Mouse (Mus musculus) left cerebral cortex, adult 11 months (tissue): ENCODE data around the gene Flnc.
A peak's percentile ranks its signal among the peaks of the same experiment; 100 is the strongest.
"Not testable (repeated sequence)": the region's sequence is repeated elsewhere in the genome, so short reads cannot be mapped to it uniquely, and the experiment has no call there.

Experiments
- DNase-seq: peaks from one replicate; pipeline ENCODE4 v3.0.0; 2022; ENCODE audit warnings: low spot score

Gene Flnc

GRCm38 (mm10) chr6:29433038-29433803 lies at the start of gene Flnc:
Flnc (plus strand) TSS chr6:29433256.
- DNase-seq, result no peak

DNA sequence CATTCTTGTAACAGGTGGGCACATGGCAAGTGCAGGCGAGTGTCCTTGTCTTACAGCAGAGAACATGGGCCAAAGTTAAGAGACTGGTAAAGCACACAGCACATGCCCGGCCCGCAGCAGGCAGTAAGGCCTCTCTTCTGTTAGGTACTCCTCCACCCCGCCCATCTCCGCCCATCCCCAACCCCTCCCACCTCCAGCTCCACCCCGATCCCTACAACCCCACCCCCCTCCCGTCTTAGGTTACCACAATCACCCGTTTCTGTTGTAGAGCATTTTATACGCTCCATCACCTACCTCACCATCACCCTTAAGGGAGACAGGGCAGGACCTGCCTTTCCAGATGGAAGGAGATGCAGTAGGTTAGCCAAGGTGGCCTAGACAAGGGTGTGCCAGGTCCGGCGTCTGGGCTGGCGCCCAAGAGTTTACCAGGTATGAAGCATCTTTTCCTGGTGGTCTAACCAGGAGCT lies 45.0 kb upstream of the Flnc start, which contains the start of gene Opn1sw:
Opn1sw (minus strand) TSS at position 417 of the 467 bp plus-strand sequence.
- no peak for DNase-seq

DNA sequence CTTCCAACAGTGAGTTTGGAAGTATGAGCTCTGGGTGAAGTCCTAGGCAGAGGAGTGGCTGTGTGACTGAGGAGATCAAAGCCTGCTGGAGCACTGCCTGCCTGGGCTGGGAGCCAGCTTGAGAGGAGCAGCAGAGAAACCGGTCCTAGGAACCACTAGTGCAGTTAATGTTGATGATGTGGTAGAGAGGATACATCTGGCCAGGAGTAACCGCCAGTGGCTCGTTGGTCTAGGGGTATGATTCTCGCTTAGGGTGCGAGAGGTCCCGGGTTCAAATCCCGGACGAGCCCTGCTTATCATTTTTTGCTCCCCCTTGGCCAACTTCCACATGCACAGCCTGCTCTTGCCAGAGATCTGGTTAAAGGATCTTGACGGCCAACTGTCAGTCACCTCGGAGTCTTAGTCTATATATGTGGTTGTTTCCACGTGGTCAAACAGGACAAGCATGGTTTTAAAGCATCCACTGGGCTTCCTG lies 44.4 kb upstream of the Flnc start:
- DNase-seq, result peak; percentile 48

GRCm38 (mm10) chr6:29389425-29389824 lies 43.6 kb upstream of the Flnc start:
- no peak for DNase-seq

DNA sequence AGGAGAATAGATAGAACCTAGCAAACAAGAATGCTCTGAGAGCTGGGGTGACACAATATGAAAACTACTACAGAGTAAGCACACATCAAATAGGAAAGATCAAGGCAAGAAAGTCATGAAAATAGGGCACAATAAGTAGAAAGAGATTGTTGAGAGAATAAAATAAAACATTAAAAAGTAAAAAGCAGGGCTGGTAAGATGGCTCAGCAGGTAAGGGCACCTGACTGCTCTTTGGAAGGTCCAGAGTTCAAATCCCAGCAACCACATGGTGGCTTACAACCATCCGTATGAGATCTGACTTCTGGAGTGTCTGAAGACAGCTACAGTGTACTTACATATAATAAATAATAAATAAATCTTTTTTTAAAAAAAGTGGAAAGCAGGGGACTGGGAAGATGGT lies 42.6 kb upstream of the Flnc start:
- not testable (repeated sequence) for DNase-seq

- DNase-seq, result not testable (repeated sequence)
Measured at GRCm38 (mm10) chr6:29391241-29391640, 41.8 kb upstream of the Flnc start.

- no peak for DNase-seq
Measured at GRCm38 (mm10) chr6:29391802-29392201, 41.3 kb upstream of the Flnc start.

DNA sequence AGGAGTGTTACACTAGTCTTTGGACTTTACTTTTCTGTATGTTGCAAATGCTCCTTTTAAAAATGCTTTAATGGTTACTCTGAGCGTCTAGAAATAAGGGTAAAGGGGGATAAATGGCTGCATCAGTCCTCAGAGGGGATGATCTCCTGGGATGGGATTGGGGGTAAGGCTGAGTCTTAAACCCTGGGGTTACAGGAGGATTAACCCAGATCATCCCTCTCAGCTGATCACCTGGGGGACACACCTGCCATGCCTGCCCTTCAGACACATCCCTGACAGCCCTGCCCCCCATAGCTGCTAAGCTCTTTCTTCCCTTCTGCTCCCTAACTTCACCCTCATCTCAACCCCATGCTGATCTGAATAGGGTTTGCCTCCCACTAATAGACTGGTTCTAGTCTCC lies 38.8 kb upstream of the Flnc start:
- DNase-seq, result no peak

GRCm38 (mm10) chr6:29395910-29396713 lies 36.9 kb upstream of the Flnc start, which contains the start of gene Ccdc136:
Ccdc136 (plus strand) TSS chr6:29396309.
- peak; percentile 75 for DNase-seq

DNA sequence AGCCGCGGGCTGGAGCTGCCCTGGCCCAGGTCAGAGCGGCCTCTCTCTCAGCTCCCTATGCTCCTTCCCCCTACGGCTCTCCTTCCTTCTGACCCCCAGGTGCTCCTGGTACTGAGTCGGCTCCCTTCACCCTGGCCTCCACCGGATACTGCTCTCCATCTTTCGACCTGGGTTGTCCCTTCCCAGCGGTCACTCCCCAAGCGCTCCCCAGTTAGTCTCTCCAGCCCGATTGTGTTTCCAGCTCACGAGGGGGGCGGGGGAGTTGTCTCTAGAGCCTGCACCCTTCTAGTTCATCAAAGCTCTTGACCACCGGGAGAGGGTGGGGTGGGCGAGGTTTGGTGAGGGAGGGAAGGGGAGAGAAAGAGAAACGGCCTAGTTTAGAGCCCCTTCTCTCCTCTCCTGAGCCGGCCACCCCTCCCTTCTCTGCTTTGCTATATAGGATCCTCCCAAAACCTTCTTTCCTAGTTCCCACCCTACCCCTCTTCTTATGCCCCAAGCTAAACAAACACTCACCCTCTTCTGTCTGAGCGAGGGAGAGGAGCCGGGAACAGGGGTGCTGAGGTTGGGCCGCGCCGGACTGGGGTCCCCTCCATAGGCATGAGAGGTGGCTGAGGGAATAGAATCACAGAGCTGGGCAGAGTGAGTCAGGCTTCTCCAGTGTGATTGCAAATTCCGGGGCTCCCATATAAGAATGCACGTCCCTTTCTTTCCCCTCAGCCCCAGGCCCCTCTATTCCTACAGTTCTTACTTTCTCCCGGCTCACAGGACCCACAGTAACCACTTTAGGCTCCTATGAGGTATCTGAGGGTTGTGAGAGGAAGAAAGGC lies 36.1 kb upstream of the Flnc start:
- no peak for DNase-seq

DNA sequence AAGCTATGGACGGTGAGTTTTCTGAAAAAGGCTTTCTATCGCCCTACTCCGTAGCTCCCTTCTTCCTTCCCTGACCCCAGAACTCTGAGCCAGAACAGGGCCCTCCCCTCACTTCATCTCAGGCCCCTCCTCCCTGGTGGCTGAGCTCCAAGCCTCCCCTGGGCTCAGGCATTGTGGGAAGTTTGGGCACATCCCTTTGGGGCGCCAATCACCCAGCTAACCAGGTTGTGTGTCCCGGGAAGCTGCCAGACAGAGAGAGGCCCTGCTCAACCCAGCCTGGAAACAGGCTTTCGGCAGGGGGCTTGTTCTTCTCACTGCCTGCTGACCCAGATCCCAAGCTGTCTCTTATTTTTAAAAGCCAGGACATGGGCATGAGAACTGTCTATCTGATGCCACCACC lies 35.5 kb upstream of the Flnc start:
- DNase-seq, result no peak

- DNase-seq, result no peak
Measured at GRCm38 (mm10) chr6:29399851-29400250, 33.2 kb upstream of the Flnc start.

- DNase-seq, result no peak
Measured at GRCm38 (mm10) chr6:29402693-29403342, 30.2 kb upstream of the Flnc start.

GRCm38 (mm10) chr6:29406412-29406811 lies 26.6 kb upstream of the Flnc start:
- no peak for DNase-seq

DNA sequence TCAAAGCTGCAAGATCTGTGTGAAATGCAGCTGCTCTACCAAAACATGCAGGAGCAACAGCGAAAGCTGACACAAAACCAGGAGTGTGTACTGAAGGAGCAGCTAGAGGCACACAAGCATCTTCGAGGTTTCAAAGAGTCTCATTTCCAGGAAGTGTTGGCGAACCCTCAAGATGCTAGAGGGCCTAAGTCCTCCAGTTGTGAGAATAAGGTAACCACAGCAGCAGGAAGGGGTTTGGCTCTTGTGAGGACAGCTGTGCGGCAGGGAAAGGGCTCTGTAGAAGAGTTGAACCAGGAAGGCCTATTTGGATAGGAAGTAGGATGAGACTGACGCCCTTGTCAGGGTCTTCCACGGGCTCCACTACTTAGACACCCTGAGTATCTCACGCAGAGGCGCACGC lies 17.6 kb upstream of the Flnc start:
- no peak for DNase-seq

DNA sequence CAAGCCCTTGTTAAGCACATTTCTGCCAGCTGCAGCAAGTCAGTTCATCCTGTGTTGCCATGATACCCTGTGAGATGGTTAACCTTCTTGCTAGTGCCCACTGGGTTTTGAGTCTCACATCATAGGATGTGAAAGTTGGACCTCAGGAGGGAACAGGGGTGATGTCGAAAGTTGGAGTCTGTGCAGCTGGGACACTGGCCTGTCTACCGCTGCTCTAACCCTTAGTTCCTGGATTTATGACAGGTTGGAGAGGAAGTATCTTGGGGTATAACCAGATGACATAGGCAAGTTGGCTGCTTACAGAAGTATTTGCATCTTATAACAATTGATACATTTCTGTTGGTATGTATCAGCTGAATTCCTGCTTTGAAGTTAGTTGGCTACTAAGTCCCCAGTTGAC lies 12.5 kb upstream of the Flnc start:
- DNase-seq, result no peak

GRCm38 (mm10) chr6:29425118-29425517 lies 7.9 kb upstream of the Flnc start:
- DNase-seq, result no peak

DNA sequence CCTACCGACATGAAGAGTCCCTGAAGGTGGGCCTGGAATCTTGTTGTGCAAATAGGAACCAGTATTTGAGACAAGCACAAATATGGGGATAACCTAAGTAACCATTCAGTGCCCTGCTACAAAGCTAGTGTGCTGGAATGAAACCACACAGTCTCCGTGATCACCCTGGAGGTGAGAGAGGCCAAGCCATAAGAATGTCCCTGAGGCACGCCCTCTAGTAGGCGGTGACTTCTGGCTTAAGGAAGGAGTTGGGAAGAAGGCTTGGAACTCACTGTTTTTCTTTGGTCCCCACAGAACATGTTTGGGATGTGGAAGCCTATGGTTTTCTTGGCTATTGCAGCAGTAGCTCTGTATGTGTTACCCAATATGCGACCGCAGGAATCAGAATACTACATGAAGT lies 6.7 kb upstream of the Flnc start:
- DNase-seq, result no peak

GRCm38 (mm10) chr6:29428171-29428570 lies 4.9 kb upstream of the Flnc start:
- no peak for DNase-seq

DNA sequence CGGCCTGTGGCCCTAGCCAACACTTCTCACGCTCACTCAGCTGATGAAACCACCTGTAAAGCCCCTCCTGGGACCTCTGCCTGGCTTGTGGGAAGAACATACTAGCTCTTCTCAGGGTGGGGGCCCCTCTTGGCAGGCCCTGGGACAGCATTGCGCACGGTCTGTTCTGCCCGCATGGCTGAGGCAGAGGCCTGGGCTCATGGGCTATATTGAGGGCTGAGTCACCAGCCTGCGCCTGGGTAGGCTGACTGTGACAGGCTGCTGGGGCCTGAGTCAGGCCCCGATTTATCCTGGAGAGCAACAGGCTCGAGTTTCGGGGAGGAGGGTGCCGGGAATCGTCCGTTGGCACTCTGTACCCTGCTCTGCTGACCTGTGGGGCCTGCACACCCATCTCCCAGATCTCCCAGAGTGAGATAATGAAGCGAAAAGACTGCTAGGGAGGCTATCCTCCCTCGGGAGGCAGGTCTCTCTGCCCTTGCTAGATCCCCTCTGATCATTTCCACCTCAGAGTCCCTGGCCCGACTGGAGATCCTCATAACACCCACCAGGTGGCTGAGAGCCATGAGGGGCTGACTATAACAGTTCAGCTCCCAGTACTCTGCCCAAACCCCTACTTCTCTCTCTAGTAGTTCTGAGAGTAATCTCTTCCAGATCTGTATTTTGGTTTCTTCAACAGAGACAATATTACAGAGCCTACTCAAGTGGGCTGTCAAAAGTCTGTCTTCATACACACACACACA lies 2.2 kb upstream of the Flnc start:
- no peak for DNase-seq

GRCm38 (mm10) chr6:29431473-29431872 lies 1.6 kb upstream of the Flnc start:
- DNase-seq, result no peak
